Mouse (Mus musculus) thymus, postnatal 4 days (tissue): ENCODE measurements around the gene Tmem178.
A peak's percentile ranks its signal among the peaks of the same experiment; 100 is the strongest.
"Not testable (repeated sequence)": the region's sequence is repeated elsewhere in the genome, so short reads cannot be mapped to it uniquely, and the experiment has no call there.

Experiments used
- DNase-seq: peaks from one replicate; pipeline ENCODE4 v3.0.0; 2021

Tmem178 gene

DNA sequence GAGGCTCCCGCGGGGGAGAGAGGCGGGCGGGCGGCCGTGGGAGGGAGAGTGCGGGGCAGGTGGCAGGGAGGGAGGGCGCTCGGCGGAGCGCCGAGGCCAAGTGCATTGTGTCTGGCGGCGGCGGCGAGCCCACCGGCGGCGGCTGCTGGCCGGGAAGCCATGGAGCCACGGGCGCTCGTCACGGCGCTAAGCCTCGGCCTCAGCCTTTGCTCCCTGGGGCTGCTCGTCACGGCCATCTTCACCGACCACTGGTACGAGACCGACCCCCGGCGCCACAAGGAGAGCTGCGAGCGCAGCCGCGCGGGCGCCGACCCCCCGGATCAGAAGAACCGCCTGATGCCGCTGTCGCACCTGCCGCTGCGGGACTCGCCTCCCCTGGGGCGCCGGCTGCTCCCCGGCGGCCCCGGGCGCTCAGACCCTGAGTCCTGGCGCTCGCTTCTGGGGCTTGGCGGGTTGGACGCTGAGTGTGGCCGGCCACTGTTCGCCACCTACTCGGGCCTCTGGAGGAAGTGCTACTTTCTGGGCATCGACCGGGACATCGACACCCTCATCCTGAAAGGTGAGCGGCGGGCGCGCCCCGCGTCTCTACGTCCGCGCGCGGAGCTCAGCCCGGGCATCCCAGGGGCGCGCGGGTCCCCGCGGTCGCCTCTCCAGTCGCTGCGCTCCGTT is at the start of gene Tmem178:
TSS of gene Tmem178 (plus strand) at position 103 of the 669 bp plus-strand sequence.
- DNase-seq, result peak; percentile 41

DNA sequence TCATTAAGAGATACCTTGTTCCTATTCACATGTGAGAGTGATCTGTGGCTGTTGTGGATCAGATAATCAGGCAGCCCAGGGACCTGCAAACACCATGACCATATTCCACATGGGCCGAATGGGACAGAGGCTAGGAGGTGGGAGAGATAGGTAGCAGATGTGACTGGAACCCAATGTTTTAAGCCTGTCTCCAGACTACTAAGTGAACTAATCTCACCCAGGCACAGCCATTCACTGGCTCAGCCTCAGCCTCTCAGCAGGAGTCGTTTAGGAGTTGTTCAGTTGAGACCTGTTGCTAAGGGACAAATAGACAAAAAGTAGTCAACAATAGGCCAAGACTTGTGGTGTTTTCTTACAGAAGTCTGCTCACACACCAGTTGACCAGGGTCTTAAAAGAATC is 48.0 kb upstream of the Tmem178 start:
- DNase-seq, result no peak

DNA sequence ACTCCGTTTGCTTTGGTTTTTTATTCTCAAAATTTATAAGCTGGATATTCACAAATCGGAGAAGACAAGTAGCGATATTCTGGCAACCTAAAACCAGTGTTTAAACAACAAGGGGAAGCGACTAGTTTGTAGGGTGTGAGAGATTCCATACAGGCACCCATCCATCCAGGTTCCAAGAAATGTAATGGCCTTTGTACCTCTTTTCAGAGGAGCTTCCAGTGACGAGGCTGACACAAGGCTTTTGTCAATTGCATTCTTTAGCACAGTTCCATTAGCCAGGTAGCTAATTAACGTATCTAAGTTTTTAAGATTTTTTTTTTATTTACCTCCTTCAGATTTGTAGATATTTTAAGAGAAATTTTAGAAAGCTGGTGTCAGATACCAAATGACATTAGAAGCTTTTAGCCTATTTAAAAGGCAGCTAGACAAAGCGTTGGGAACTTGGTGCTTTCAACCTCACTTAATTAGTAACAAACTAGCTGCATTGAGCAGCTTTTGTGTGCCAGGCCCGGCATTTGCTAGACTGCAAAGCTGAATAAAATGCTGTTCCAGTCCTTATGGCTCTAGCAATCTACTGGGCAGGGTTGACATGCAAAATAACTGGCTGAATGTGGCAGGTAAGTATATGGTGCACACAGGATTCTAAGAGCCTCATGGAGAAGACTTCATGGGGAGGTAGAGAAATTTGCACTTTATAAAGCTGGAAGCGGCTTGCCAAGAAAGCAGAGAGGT is 46.6 kb upstream of the Tmem178 start:
- no peak for DNase-seq

DNA sequence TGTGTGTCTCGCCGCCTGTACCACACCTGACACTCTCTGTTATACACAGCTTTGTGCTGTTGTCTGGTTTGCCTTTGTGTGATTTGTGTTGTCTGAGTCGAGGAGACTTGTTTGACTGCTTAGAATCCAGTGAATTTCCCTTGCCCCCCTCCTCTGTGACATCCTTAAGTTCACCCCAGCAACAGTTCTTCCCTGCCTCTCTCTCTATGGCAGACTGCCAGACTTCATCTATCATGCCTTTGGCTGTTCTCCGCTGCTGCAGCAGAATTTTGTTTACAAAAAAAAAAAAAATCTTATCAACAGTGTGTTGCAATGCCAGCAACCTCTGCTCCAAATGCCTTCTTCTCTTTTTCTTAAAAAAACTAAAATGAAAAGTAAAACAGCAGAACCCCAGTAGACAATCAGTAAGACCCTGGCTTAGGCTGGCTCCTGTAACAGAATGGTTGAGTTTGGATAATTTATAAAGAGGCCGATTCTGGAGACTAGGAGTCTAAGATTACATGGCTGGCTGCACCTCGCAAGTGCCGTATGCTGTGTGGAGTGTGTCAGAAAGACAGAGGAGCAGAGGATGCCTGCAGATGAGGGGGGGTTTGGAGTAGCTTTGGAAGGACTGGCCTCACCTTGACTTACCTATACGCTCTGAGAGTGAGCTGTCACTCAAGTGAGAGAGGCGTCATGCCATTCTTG is 44.8 kb upstream of the Tmem178 start:
- no peak for DNase-seq

DNA sequence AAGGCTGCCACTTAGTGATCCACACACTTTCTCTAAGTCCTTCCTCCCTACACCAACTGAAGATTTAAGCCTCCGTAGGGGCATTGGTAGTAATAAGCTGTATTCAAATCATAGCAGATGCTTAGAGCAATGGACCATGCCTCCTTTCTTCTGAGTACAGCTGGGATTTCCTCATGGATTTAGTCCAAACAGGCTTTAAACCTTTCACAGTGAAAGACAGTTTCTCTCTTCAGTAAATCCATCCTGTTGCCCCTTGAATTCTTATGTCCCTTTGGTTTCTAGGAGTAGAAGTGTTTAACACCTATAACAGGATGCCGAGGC is 44.3 kb upstream of the Tmem178 start:
- no peak for DNase-seq

DNA sequence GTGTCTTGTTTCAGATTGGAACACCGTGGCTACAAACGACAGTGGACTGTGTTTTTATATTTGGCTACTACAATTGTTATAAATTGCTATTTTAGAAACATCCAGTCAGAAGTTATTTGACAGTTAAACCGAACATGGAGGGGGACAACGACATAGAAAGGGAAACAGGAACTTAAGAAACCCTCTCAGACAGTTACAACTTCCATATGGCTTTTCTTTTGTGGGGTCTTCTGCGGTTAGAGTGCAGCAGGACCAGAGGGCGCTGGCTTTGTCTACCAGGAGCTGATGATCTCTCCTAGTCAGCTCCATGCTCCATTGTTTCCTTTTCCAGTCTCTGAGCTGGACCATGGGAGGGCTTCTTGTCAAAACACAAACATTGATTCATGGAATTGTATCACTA is 42.5 kb upstream of the Tmem178 start:
- DNase-seq, result no peak

DNA sequence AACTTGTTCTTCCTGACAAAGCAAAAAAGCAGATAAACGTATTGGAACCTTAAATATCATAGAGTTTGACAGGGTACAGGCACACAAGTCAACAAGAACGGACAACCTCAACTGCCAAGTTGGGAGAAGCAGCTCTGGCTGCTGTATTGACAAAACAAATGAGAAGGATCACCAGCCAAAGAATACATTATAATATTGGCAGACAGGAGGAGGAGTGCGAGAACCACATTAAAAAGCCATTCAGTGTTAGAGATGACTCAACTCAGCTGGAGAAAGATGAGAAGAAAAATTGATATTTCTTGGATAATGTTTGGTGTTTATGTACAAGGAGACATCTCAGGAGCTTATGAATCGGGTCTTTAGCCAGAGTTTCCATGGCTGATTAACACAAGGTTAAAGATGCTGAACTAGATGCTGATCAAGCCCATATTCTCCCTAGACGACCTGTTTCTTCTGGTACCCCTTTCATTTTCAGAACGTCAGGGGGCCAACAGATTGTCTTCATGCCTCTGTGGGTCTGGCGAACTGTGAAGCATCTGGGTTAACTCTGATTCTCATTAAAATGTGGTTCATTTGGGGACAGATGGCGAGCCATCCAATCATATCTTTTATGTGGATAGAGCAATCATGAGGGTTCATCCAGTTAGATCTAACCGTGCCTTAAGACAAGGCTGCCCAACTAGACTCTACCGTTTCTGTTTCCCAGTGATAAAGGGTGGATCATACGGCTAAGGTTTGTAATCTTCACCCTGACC is 41.1 kb upstream of the Tmem178 start:
- no peak for DNase-seq

DNA sequence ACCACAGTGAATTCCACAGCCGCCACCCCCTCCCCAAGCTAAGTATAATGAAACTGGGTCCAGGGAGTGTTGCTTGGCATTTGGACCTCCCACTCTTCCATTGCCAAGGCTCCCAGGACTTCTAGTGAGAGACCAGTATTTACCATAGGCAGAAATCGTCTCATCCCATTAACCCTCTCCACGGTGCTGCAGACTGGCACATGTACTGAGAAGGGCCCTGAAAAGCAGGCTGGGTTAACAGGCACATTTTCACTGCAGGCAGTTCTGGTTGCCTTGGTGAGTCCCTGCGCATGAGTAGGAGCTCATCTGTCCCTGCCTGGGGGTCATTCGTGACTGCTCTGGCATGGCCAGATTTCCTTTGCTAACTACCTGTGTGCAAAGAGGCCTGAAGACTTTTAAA is 40.4 kb upstream of the Tmem178 start:
- DNase-seq, result no peak

DNA sequence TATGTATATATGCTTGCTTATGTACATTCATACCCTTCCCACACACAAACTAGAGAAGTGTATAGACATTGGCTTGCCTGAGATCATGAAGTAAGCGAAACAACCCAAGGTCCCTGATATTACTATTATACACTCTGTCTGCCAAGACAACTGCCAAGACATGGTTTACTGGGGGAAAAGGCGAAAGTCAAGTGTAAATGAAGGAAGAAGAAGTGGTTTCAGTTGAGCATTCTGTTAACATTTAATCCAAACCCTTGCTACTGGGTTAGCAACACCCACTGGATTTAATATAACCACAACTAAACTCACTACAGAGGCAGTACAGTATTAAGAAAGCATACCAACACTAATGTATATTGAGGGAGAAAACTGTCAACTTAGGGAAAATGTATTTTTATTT is 28.8 kb upstream of the Tmem178 start:
- DNase-seq, result no peak

DNA sequence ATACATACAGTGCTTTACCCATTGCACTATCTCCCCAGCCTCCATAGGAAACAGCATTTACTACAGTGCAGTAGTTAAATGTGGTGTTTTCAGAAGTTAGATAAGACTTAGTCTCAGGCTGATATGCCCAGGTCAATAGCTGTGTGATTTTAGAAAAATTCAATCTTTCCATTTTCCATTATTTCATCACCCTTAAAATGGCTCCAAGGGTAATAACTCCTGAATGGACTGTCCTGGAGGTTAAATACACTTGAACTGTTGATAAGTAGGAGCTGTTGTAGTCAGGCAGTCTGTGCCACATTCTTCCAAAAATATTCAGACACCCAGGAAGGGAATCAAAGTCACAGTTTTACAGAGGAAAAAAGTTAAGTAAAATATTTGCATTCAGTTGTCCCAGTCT is 25.2 kb upstream of the Tmem178 start:
- no peak for DNase-seq

DNA sequence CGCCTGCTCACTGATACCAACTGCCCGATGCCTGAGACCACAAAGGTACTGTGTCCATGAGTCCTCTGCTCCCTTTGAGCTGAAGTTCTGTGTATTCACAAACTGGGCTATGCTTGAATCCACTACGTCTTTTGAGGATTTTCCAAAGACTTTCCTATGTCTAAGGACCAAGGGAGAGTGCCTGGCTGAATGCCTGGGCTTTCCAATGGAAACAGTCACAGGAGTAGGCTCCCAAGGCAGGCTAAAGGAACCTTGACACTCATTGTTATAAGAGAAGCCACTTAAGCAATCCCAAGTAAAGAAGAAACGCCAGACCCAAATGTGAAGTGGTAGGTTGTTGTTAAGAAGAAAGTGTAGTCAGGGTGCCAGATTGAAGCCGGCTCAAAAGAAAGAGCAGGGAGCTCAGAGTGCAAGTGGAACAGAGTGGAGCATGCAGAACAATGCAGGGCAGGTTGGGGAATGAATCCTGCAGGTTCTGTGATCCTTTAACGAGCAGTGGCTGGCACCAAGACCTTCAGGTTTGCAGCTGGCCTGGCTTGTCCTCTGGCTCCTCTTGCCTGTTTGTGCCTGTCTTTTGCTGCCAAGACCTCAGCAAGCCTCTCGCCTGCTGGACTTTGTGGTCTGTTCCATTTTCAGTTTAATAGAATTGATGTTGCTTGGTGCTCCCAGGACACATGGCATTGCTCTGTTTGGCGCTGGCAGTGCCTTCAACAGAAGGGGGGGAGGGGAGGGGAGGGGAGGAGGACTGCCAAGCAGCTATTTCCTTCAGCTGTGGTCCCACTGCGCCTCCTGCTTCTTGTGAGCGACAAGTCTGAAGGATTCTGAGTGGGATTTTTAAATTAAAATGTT is 22.9 kb upstream of the Tmem178 start:
- DNase-seq, result no peak

DNA sequence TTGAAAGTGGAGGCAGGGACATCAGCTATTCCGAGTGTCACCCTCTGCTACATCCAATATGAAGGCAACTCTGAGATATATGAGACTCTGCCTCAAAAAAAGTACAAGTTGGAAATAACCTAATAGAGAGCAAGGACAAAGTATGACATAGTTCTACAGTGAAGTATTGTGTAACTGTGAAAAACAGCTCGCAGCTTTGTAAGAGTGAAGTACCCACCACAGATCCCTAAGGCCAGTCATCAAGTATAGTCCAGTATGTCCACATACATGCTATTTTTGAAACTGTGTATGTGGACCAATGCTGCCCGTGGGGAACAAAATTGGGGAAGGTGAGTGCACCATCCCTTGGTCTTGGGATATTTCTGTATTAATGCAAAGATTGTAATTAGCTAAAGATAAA is 18.9 kb upstream of the Tmem178 start:
- DNase-seq, result no peak

DNA sequence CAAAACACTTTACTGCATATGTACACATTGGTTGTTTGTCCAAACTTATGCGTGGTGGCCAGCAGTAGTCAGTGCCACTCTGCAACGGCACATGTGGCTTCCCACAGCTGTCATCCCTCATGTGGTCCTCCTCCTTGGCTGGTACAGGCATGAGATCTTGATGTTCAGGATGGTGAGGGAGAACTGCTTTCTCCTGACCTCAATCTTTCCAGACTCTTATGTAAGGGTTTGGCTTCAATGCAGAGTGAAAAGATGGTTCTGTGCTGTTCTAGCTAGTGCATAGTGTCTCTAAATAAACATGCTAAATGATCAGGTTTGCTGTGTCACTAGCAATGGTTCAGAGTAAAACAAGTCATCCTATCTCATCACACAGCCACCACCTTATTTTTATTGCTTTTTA is 17.3 kb upstream of the Tmem178 start:
- no peak for DNase-seq

DNA sequence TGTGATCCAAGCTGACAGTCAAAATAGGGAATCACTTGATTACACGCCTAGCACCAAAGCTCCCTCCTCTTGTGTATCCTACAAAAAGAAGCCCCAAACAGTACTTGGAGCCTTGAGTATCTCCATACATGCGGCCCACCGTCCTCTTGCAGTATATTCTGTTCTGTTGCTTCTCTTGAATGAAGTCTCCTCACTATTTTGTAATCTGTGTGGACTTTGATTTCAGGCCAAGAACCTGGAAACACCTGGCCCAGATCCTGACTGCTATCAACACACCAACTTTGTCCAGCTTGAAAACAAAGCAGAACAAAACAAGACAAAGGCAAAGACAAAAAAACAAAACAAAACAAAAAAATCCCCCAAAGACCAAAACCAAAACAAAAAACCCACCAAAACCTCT is 11.7 kb upstream of the Tmem178 start:
- DNase-seq, result no peak

DNA sequence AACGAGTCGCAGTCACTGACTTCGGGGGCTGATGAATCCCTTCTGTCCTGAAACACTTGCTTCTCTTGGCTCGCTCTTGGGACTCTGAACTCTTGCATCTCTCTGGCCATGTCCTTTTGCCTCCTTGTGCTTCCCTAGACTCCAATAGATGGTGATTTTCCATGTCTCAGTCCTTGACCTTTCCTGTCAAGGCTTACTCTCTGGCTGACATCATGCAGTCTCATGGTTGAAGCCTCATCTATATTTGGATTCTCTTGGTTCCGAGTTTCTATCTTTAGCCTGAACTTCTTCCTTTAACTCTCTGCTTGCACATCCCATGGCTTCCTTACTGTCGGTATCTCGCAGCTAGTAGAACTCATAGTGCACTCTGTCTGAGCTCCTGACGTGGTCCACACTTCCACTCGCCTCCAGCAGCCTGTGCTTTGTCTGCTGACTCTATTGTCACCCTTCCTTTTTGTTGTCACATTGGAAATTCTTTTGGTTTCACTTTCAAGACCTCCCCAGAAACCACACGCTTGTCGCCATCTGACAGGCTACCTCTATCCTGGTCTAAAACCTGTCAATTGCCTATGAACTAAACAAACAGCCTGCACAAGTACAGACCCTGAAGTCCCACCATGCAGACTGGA is 10.9 kb upstream of the Tmem178 start:
- no peak for DNase-seq

DNA sequence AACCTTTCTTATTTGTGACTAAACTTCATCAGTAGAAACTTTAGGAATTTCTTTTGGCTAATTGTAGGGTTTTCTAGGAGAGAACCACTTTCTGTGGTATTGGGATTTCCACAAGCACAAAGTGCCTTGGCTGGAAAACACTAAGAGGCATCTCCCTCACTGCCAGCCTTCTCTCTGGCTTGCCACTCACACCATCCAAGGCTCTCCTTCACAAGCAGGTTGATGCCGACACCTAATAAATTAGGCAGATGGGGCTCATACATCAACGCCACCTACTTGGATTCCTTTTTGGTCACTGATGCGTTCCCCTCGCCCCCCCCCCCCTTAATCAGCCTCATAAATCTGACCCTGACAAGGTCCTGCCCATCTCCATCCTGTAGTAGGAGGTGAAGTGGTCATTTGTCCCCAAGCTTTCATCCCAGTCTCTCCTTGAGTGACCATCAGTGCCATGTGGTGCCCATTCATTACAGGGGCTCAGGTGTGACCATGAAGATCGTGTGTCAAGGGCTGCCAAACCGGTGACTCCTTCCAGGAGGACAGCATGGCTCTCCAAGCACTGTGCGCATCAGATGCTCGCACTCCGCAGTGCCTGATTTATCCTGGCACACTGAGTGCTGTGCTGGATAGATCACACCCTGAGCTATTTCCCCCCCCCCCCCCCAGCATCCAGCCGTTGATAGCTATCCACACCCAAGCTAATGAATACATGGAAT is 8.5 kb upstream of the Tmem178 start:
- DNase-seq, result no peak

DNA sequence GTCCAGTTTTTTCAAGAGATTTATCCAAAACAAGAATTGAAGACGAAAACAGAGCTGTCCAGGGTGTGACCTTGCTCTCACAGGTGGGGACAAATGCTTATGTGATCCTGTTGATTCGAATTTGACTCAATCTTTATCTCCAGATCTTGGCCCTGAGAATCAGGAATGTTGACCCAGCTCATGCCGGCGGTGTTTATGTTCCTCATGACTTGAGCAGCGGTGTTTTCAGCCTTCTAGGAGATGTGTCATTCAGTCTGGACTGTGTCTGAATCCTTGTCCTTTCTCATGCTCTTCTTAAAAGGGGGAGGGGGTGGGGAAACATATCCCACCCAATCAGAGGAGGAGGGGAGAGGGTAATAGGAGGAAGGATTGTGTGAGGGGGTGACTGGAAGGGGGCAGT is 7.9 kb upstream of the Tmem178 start:
- DNase-seq, result no peak

DNA sequence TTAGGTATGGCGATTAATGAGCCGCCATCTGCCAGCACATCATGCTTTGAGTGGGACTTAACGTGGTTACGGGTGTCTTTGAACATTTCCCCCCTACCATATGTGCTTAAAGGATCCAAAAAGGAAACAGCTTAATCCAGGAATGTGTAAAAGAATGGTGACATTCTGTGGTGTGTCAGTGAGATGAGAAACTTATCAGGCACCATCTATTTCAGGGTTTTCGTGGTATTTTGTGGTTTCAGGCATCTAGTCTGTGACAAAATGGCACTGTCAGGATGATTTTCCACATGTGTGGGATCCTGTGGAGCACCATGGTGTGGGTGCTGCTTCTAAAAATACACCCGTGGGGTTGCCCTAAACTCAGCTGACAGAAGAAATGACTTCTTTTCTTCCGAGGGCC is 4.6 kb upstream of the Tmem178 start:
- DNase-seq, result no peak

DNA sequence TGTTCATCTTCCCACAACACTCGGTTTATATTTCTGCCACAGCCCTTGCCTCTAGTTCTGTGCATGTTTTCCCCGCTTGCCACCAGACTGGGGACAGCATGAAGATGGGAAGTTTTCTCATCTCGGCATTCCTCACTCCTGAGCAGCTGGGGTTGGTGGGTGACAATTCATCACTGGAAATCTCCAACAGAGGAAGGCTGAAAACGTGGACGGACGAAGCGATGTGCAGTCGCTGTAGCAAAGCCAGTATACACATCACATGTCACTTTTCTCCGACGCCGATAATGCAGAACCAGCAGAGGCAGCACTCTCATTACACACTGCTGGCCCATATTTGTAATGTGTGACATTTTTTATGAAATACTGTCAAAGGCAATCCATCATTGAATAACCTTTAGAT is 2.6 kb upstream of the Tmem178 start:
- no peak for DNase-seq

DNA sequence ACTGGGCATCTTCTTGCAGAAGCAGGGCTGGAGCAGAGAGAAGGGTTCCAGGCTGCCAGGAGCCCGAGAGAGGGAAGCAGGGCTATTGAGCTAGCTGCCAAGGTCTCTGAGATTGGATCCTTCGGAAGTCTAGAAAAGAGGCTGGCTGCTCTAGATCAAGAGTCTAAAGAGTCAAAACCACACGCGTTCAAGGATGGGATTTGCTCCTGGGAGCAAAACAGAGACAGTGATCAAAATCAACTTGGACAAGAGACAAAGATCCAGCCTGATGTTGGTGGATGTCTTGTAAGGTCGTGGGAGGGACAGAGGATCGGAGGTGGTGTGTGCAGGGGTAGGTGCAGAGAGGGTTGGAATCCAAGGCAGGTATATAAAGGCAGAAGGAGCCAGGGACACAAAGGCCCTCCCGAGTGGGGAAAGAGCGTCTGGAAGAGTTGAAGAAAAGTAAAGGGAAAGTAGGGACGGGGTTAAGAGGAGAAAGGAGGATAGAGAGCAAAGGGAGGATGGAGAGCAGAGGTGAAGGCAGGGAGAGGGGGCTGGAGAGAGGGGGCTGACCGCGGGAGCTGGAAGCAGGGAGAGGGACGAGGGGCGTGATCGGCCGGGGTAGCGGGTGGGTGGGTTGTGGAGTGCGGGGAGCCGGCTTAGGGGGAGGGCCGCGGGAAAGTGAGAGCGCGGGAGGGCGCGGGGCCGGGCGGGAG is 450 bp upstream of the Tmem178 start:
- DNase-seq, result no peak

DNA sequence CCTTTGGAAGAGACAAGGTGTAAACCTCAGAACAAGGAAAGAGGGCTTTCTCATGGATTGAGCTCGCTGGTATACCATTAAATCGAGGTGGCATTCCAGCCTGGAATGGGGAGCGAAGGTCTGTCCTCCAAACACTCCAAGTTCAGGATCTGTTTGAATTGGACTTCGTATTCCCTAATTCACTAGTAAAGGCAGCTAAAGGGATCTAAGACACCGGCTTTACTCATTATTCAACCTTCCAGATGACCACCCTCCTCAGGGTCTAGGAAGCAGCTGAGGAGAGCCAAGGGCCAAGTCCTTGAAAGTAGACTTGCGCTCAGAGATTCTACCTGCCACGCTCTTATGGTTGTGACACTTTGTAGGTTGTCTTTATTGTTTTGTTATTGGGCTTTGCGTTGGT is 1.1 kb downstream of the Tmem178 start:
- not testable (repeated sequence) for DNase-seq
